ENCODE assay signal across 7 mouse cellular contexts in genomic region chr19:20345317-20345917, GRCm38 (mm10). TPM values are rescaled to one million over a fixed set of nuclear protein-coding genes. Genes with fewer than 3 reads are reported as not detected.
DNase-seq lines count a peak whose midpoint lies in the region; ATAC-seq and TF ChIP-seq lines count a peak whose summit lies in the region.

No protein-coding gene starts in this region.

- peak; percentile 93 for TF ChIP-seq CTCF in forebrain, postnatal 0 days (IDR thresholded peaks at IDR 0.05; ENCODE audit: low read depth)

- no peaks in the 10 kb centered on the region for H3K4me1 ChIP-seq in forebrain, postnatal 0 days (ENCODE audit: insufficient read depth)
- H3K4me1 ChIP-seq in intestine, embryonic 14.5 days (replicated peaks; ENCODE audit: control insufficient read depth, insufficient read depth, low read length) = no peaks in the 10 kb centered on the region
- H3K4me1 ChIP-seq in midbrain, embryonic 12.5 days = 0 out of 2 replicates have a peak, but pooled peaks cover 3% of the 10 kb centered on the region

- no peaks in the 10 kb centered on the region for H3K9me3 ChIP-seq in forebrain, postnatal 0 days (ENCODE audit: low read length)
- no peaks in the 10 kb centered on the region for H3K9me3 ChIP-seq in intestine, embryonic 14.5 days (ENCODE audit: control insufficient read depth, low read length)
- H3K9me3 ChIP-seq in midbrain, embryonic 12.5 days = no peaks in the 10 kb centered on the region

- intact Hi-C loops in left cerebral cortex, postnatal 10 days (cut with DNase I) = loop anchor here (2.0 to 10.0 kb wide), 3 partner anchors 1301 to 1473 kb away; no protein-coding TSS in a partner anchor

- ATAC-seq in forebrain, postnatal 0 days = peak; percentile 75
- 0 out of 2 replicates have a peak, but pooled peaks have one; percentile 68 for ATAC-seq in intestine, embryonic 14.5 days (replicated peaks; ENCODE audit: low FRiP score, low TSS enrichment, low read depth)
- peak; percentile 71 for ATAC-seq in midbrain, embryonic 12.5 days (ENCODE audit: low FRiP score, low read depth)

- H3K4me3 ChIP-seq in forebrain, postnatal 0 days (ENCODE audit: low read depth, low read length) = no peak overlapping the region
- H3K4me3 ChIP-seq in intestine, embryonic 14.5 days (ENCODE audit: low read depth, low read length) = no peak overlapping the region
- no peak overlapping the region for H3K4me3 ChIP-seq in midbrain, embryonic 12.5 days

- WGBS in forebrain, postnatal 0 days = 9% methylated on average over 8 of the region's 8 CpGs
- WGBS in intestine, embryonic 14.5 days = 8% methylated on average over 8 of the region's 8 CpGs
- 16% methylated on average over 8 of the region's 8 CpGs for WGBS in midbrain, embryonic 12.5 days

- H3K9ac ChIP-seq in forebrain, postnatal 0 days = no peak overlapping the region
- H3K9ac ChIP-seq in intestine, embryonic 14.5 days (ENCODE audit: low read length) = no peak overlapping the region
- H3K9ac ChIP-seq in midbrain, embryonic 12.5 days (replicated peaks) = no peak overlapping the region

- DNase-seq in R1 (ENCODE audit: low read depth, low spot score) = peak; percentile 79
- DNase-seq in cerebellum, adult 11-12 months = peak; percentile 43
- peak; percentile 88 for DNase-seq in forebrain, postnatal 0 days
- peak; percentile 86 for DNase-seq in intestine, embryonic 14.5 days (ENCODE audit: low spot score)
- peak; percentile 75 to 79 for DNase-seq in left cerebral cortex, postnatal 10 days (ENCODE audit: extremely low spot score in 1 of 2, low spot score in 2 of 2)
- DNase-seq in right cerebral cortex, postnatal 4 days = peak; percentile 92

- H3K27ac ChIP-seq in forebrain, postnatal 0 days (ENCODE audit: low read depth, low read length) = no peak overlapping the region
- H3K27ac ChIP-seq in intestine, embryonic 14.5 days (ENCODE audit: low read depth) = no peak overlapping the region
- H3K27ac ChIP-seq in midbrain, embryonic 12.5 days (replicated peaks) = no peak overlapping the region

- no peak overlapping the region for H3K4me2 ChIP-seq in forebrain, postnatal 0 days (ENCODE audit: low read depth)
- H3K4me2 ChIP-seq in intestine, embryonic 14.5 days (ENCODE audit: low read length) = no peak overlapping the region
- H3K4me2 ChIP-seq in midbrain, embryonic 12.5 days (replicated peaks) = no peak overlapping the region

- H3K36me3 ChIP-seq in forebrain, postnatal 0 days (ENCODE audit: insufficient read depth) = no peaks in the 10 kb centered on the region
- H3K36me3 ChIP-seq in intestine, embryonic 14.5 days (ENCODE audit: control insufficient read depth, insufficient read depth, low read length) = no peaks in the 10 kb centered on the region
- no peaks in the 10 kb centered on the region for H3K36me3 ChIP-seq in midbrain, embryonic 12.5 days

- H3K27me3 ChIP-seq in forebrain, postnatal 0 days (ENCODE audit: insufficient read depth, low read length) = no peaks in the 10 kb centered on the region
- no peaks in the 10 kb centered on the region for H3K27me3 ChIP-seq in intestine, embryonic 14.5 days (replicated peaks; ENCODE audit: control insufficient read depth, insufficient read depth, low read length)
- no peaks in the 10 kb centered on the region for H3K27me3 ChIP-seq in midbrain, embryonic 12.5 days

RNA-seq across cellular contexts. Expression of gene Anxa1, which starts 45.3 kb away (rescaled TPM):
- 5.8 and 7.0 TPM in 2 replicates for total RNA-seq in forebrain, postnatal 0 days (2014; rRNA removed)
- polyA plus RNA-seq in forebrain, postnatal 0 days (2015; fragmentation: Nextera tagmentation; extraction: Ambion mirVana) = 15.3 and 16.8 TPM in 2 replicates
- 39.8 and 44.5 TPM in 2 replicates for polyA plus RNA-seq in intestine, embryonic 14.5 days (2014; fragmentation: Nextera tagmentation; extraction: Ambion mirVana)
- total RNA-seq in left cerebral cortex, postnatal 10 days (2021) = 1 to 10 TPM; 2.5 to 3.2 TPM
- polyA plus RNA-seq in midbrain, embryonic 12.5 days (2016; fragmentation: Nextera tagmentation; extraction: Ambion mirVana) = 5.2 and 7.8 TPM in 2 replicates
